Mouse (Mus musculus): ENCODE measurements at regions not wholly inside any gene's neighbourhood (a gene's known extent, or its start where the extent isn't known, plus 50 kb on each side); places are given as distances from the start of the nearest gene placed in this dataset.
"Not testable (repeated sequence)": the region's sequence is repeated elsewhere in the genome, so short reads cannot be mapped to it uniquely, and the experiment has no call there.

- no peak for DNase-seq
Observed at GRCm38 (mm10) chr1:194565574-194565973, 52.4 kb upstream of the Plxna2 start.

- no peak for DNase-seq
Observed at GRCm38 (mm10) chr1:194563946-194564345, 54.1 kb upstream of the Plxna2 start.

- no peak for DNase-seq
Observed at GRCm38 (mm10) chr1:194561098-194561497, 56.9 kb upstream of the Plxna2 start.

GRCm38 (mm10) chr1:194548661-194549060 is 69.4 kb upstream of the Plxna2 start:
- no peak for DNase-seq

- DNase-seq = no peak
Observed at GRCm38 (mm10) chr1:194548243-194548642, 69.8 kb upstream of the Plxna2 start.

GRCm38 (mm10) chr1:194540923-194541322 is 77.1 kb upstream of the Plxna2 start:
- DNase-seq = no peak

GRCm38 (mm10) chr1:194527342-194528165 is 90.5 kb upstream of the Plxna2 start:
- DNase-seq = no peak

GRCm38 (mm10) chr1:194524976-194525375 is 93.0 kb upstream of the Plxna2 start:
- DNase-seq = no peak

- no peak for DNase-seq
Observed at GRCm38 (mm10) chr1:194521216-194521615, 96.8 kb upstream of the Plxna2 start.

GRCm38 (mm10) chr1:194519509-194520220 is 98.4 kb upstream of the Plxna2 start:
- no peak for DNase-seq

- DNase-seq = no peak
Observed at GRCm38 (mm10) chr1:194516136-194516535, 101.9 kb upstream of the Plxna2 start.

GRCm38 (mm10) chr1:194508314-194508713 is 109.7 kb upstream of the Plxna2 start:
- DNase-seq = no peak

- DNase-seq = no peak
Observed at GRCm38 (mm10) chr1:194505826-194506225, 112.2 kb upstream of the Plxna2 start.

- no peak for DNase-seq
Observed at GRCm38 (mm10) chr1:194504207-194504606, 113.8 kb upstream of the Plxna2 start.

- no peak for DNase-seq
Observed at GRCm38 (mm10) chr1:194503517-194503916, 114.5 kb upstream of the Plxna2 start.

GRCm38 (mm10) chr1:194496424-194496823 is 121.6 kb upstream of the Plxna2 start:
- DNase-seq = no peak

- no peak for DNase-seq
Observed at GRCm38 (mm10) chr1:194491111-194491510, 126.9 kb upstream of the Plxna2 start.

GRCm38 (mm10) chr1:194488126-194488525 is 129.9 kb upstream of the Plxna2 start:
- DNase-seq = no peak

GRCm38 (mm10) chr1:194482717-194483059 is 135.3 kb upstream of the Plxna2 start:
- DNase-seq = no peak

- no peak for DNase-seq
Observed at GRCm38 (mm10) chr1:194482001-194482716, 135.9 kb upstream of the Plxna2 start.

GRCm38 (mm10) chr1:194471281-194471680 is 146.7 kb upstream of the Plxna2 start:
- not testable (repeated sequence) for DNase-seq

- DNase-seq = no peak
Observed at GRCm38 (mm10) chr1:194452480-194452879, 165.5 kb upstream of the Plxna2 start.

- no peak for DNase-seq
Observed at GRCm38 (mm10) chr1:194443681-194444080, 174.3 kb upstream of the Plxna2 start.

- DNase-seq = no peak
Observed at GRCm38 (mm10) chr1:194437301-194437700, 180.7 kb upstream of the Plxna2 start.
